Mouse (Mus musculus) thymus, adult 2 months (tissue): Measurements from ENCODE around the gene Col11a2. TPM values are rescaled to one million over a fixed set of nuclear protein-coding genes. Genes with fewer than 3 reads are reported as not detected.
A peak's percentile ranks its signal among the peaks of the same experiment; 100 is the strongest.
"Not testable (repeated sequence)": the region's sequence is repeated elsewhere in the genome, so short reads cannot be mapped to it uniquely, and the experiment has no call there.

ENCODE experiments used
- DNase-seq: peaks from one replicate; pipeline ENCODE4 v3.0.0; 2021
- H3K27ac ChIP-seq: fragments of 200-500 bp; 2 replicates; pipeline ENCODE4 v1.5.1; 2012; ENCODE audit warnings: low read length, control low read depth; ENCODE audit not compliant: control insufficient read depth, insufficient read depth
- H3K27me3 ChIP-seq: fragments of 200-500 bp; 2 replicates; pipeline ENCODE4 v1.6.1; 2012; ENCODE audit warnings: mild to moderate bottlenecking, low read length, moderate library complexity, mixed read lengths; ENCODE audit not compliant: control insufficient read depth, insufficient read depth
- H3K36me3 ChIP-seq: fragments of 200-500 bp; 2 replicates; pipeline ENCODE4 v1.6.1; 2012; ENCODE audit warnings: mild to moderate bottlenecking, low read length, moderate library complexity; ENCODE audit not compliant: control insufficient read depth, insufficient read depth
- H3K4me1 ChIP-seq: fragments of 200-500 bp; replicated peaks from 2 replicates; pipeline ENCODE4 v1.6.1; 2012; ENCODE audit warnings: low read length; ENCODE audit not compliant: control insufficient read depth, insufficient read depth
- H3K4me3 ChIP-seq: fragments of 200-500 bp; 2 replicates; pipeline ENCODE4 v1.5.1; 2012; ENCODE audit warnings: mild to moderate bottlenecking, low read length, control low read depth, moderate library complexity; ENCODE audit not compliant: control insufficient read depth, insufficient read depth
- CTCF ChIP-seq: fragments of 200-500 bp; IDR thresholded peaks from 2 replicates; pipeline ENCODE4 v1.5.1; 2012; ENCODE audit warnings: mild to moderate bottlenecking, control low read depth, low read length, moderate library complexity, borderline replicate concordance; ENCODE audit not compliant: control insufficient read depth, poor library complexity, insufficient read depth; ENCODE audit errors: extremely low read depth
- POLR2A ChIP-seq: fragments of 200-500 bp; IDR thresholded peaks from 2 replicates; pipeline ENCODE4 v1.6.1; 2012; ENCODE audit warnings: mild to moderate bottlenecking, low read length, control low read depth, moderate library complexity; ENCODE audit not compliant: control insufficient read depth, poor library complexity, insufficient read depth; ENCODE audit errors: extremely low read depth
- WGBS: fragments of 180-500 bp; shearing (Covaris S2); methylation state at CpG from one replicate; pipeline ENCODE4 v1.1.7; 2018; 5-methylcytosine and 5-hydroxymethylcytosine counted together
- polyA plus RNA-seq: library from polyadenylated mRNA; depleted of rRNA; stranded (reverse); fragments of >200 nt; gene quantifications from 2 replicates; pipeline ENCODE4 v1.2.3, GENCODE M21; 2012

Col11a2 gene
- polyA plus RNA-seq, 1 experiment: 11.8 TPM

- Histone ChIP-seq H3K27me3 (no peaks in the 10 kb centered on the region), H3K27ac (no peak overlapping the region)
- WGBS: under 1% methylated on average over 87 of the region's 87 CpGs
Observed at GRCm38 (mm10) chr17:33999341-34000149, 39.7 kb upstream of the Col11a2 start.

GRCm38 (mm10) chr17:34000150-34000537 is 39.1 kb upstream of the Col11a2 start, which contains the start of gene H2-K1:
H2-K1 (minus strand) TSS chr17:34000347.
- WGBS: under 1% methylated on average over 30 of the region's 30 CpGs
- H3K27ac ChIP-seq: peak within 1 kb of the TSS; percentile 48; the same call in 1 of the 2 replicates
- DNase-seq: peak; percentile 84
- peak; percentile 94 for TF ChIP-seq POLR2A
- 0 out of 2 replicates have a peak, but pooled peaks have one; percentile 14 for TF ChIP-seq CTCF
- no peaks in the 10 kb centered on the region for H3K36me3 ChIP-seq
- no peaks in the 10 kb centered on the region for H3K4me1 ChIP-seq
- peak within 1 kb of the TSS; percentile 82 for H3K4me3 ChIP-seq
- no peaks in the 10 kb centered on the region for H3K27me3 ChIP-seq

More at GRCm38 (mm10) chr17:33999341-34000149, 39.7 kb upstream of the Col11a2 start:
- no peaks in the 10 kb centered on the region for H3K4me1 ChIP-seq
- TF ChIP-seq CTCF (no peak), POLR2A (no peak)
- no peaks in the 10 kb centered on the region for H3K36me3 ChIP-seq
- H3K4me3 ChIP-seq: peak overlapping the region; percentile 82
- DNase-seq: no peak

GRCm38 (mm10) chr17:34000796-34001195 is 38.4 kb upstream of the Col11a2 start:
- not testable (repeated sequence) for H3K4me1 ChIP-seq, H3K36me3 ChIP-seq, H3K27me3 ChIP-seq, DNase-seq
- 37% methylated on average over 2 of the region's 2 CpGs for WGBS
- peak overlapping the region; percentile 82; the same call in 1 of the 2 replicates for H3K4me3 ChIP-seq
- H3K27ac ChIP-seq: peak overlapping the region; percentile 48; the same call in 1 of the 2 replicates

- peak; percentile 77; the same call in 1 of the 2 replicates for TF ChIP-seq CTCF
- TF ChIP-seq POLR2A: no peak
- WGBS: 11% methylated on average over 5 of the region's 5 CpGs
- DNase-seq: peak; percentile 70
- Histone ChIP-seq H3K27ac (no peak overlapping the region), H3K4me1 (no peaks in the 10 kb centered on the region), H3K4me3 (no peak overlapping the region), H3K36me3 (no peaks in the 10 kb centered on the region), H3K27me3 (no peaks in the 10 kb centered on the region)
Observed at GRCm38 (mm10) chr17:34003426-34003825, 35.8 kb upstream of the Col11a2 start.

- no peaks in the 10 kb centered on the region for H3K4me1 ChIP-seq
- TF ChIP-seq POLR2A: no peak
- no peak for TF ChIP-seq CTCF
- H3K4me3 ChIP-seq: no peak overlapping the region
- WGBS: 59% methylated on average over 2 of the region's 2 CpGs
- DNase-seq: no peak
- no peak overlapping the region for H3K27ac ChIP-seq
- H3K27me3 ChIP-seq: no peaks in the 10 kb centered on the region
- H3K36me3 ChIP-seq: no peaks in the 10 kb centered on the region
Observed at GRCm38 (mm10) chr17:34006570-34006969, 32.7 kb upstream of the Col11a2 start.

- Histone ChIP-seq H3K27ac (no peak overlapping the region), H3K27me3 (no peaks in the 10 kb centered on the region), H3K4me1 (no peaks in the 10 kb centered on the region), H3K36me3 (no peaks in the 10 kb centered on the region), H3K4me3 (no peak overlapping the region)
- no peak for DNase-seq
- TF ChIP-seq CTCF (no peak), POLR2A (no peak)
- 82% methylated on average over 5 of the region's 5 CpGs for WGBS
Observed at GRCm38 (mm10) chr17:34010156-34010555, 29.1 kb upstream of the Col11a2 start.

GRCm38 (mm10) chr17:34013436-34013835 is 25.8 kb upstream of the Col11a2 start:
- TF ChIP-seq CTCF: no peak
- no peak for TF ChIP-seq POLR2A
- no peaks in the 10 kb centered on the region for H3K36me3 ChIP-seq
- WGBS: 98% methylated on average over 8 of the region's 8 CpGs

More at GRCm38 (mm10) chr17:34013436-34013835, 25.8 kb upstream of the Col11a2 start:
- Histone ChIP-seq H3K27ac (no peak overlapping the region), H3K27me3 (no peaks in the 10 kb centered on the region), H3K4me1 (no peaks in the 10 kb centered on the region), H3K4me3 (no peak overlapping the region)
- no peak for DNase-seq
